Mouse (Mus musculus): ENCODE data around the gene Tsfm.

Gene Tsfm

GRCm38 (mm10) chr10:126987183-126988118, 43.2 kb downstream of the Tsfm start:
- DNase-seq (ENCODE audit: low spot score in 2 of 2): no peak

- peak; percentile 82 to 84 for DNase-seq (ENCODE audit: low spot score in 2 of 2)
Observed at GRCm38 (mm10) chr10:126986541-126986961, 44.1 kb downstream of the Tsfm start.

DNA sequence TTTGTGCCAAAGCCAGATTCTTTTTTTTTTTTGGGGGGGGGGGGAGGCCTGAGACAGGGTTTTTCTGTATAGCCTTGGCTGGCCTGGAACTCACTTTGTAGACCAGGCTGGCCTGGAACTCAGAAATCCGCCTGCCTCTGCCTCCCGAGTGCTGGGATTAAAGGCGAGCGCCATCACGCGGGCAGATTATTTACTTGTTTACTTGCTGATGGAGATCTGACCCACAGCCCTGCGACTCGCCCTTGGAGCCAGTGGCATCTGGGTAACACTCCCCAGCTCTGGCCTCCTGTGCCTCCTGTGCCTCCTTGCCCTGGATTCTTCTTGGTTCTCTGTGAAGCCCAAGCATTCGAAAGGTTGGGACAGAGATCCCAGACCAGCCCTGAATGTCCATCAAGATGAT, 45.1 kb downstream of the Tsfm start:
- DNase-seq (ENCODE audit: low spot score in 2 of 2): no peak

GRCm38 (mm10) chr10:126985127-126985526, 45.5 kb downstream of the Tsfm start:
- no peak for DNase-seq (ENCODE audit: low spot score in 2 of 2)

DNA sequence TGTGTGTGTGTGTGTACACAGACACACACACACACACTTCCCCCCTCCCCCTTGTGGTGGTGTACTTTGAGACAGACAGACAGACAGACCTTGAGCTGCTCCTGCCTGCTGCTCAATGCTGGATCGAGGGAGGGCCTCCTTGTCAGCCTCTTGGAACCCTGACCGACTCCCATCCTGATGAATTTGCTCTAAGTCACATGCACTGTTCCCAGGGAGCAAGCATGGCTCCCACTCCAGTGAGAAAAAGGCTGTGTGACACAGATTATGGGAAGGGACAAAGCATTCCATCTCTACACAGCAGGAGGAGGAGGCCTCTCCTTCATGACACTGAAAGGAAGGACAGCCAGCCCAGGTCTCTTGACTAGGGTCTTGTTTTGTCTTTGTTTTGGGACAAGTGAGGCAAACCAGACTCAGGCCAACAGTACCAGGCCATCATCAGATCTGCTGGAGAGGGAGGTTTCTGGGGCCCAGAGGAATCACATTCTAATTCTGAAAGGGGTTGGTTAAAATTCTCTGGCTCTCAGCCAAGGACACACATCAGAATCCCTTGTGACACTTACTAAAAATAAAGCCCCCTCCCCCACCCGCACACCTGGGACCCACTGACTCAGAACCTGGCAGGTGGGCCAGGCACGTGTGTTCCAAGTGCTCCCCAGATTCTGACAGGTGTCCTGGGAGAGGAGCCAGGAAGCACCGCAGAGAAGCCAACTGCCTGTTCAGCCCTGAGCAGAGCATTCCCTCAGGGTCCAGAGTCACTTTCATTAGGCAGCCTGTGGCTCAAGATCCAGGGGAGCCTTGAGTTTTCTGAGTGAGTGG, 46.2 kb downstream of the Tsfm start:
- no peak for DNase-seq (ENCODE audit: low spot score in 2 of 2)

DNA sequence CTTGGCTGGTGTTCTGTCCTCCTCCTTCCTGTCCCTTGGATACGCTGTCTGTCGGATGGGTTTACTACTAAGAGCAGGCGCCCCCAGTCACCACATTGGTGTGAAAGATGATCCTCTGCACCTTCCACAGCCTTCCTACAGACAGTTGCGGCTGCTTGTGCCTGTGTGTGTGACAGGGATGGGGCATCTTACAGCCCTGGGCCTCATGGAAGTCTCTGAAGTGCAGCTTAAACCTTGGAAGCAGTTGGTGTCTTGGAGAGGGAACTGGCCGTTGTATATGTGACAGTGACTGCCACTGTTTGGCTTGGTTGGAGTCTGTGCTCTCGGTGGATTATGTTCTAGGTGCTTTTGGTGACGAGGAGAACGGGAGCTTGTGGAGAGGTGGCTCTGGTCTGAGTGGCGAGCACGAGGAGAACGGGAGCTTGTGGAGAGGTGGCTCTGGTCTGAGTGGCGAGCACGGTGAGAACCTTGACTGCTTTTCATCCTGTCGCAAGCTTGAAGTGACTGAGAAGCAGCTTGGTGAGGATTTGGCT, 47.4 kb downstream of the Tsfm start:
- DNase-seq (ENCODE audit: low spot score in 2 of 2): no peak

- no peak for DNase-seq (ENCODE audit: low spot score in 2 of 2)
Observed at GRCm38 (mm10) chr10:126981746-126982145, 48.9 kb downstream of the Tsfm start.

- no peak for DNase-seq (ENCODE audit: low spot score in 2 of 2)
Observed at GRCm38 (mm10) chr10:126980933-126981530, 49.6 kb downstream of the Tsfm start.

DNA sequence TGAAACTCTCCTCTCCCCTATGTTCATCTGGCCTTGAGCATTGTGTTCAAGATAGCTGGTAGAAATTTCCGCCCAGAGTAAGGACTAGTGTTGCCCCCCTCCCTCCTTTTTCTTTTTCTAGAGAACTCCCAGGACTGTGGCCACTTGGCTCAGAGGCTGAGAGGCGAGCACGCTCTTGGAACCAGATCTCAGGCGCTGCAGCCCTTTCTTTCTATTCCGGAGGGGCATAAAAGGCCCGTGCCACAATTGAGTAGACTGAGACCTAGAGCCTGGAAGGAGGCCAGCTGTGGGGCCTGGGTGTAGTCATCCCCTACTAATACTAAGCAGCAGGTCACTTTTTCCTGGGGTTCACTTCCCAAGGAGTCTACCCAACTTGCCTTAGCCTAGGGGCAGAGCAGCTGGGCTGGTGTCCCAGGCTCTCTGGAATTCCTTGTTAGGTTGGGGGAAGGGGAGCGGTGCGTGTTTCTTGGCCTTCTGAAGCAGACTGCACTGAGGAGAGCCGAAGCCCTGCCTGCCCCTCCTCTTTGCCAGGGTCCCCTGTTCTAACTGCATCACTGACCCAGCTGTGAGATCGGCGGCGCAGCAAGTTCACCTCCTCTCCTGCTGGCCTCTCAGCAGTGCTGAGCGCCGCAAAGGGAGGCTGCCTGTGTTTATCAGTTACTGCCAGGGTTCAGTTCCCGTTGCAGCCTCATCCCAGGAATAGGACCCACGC, 50.3 kb downstream of the Tsfm start:
- no peak for DNase-seq (ENCODE audit: low spot score in 2 of 2)

- no peak for DNase-seq (ENCODE audit: low spot score in 2 of 2)
Observed at GRCm38 (mm10) chr10:126979636-126980151, 50.9 kb downstream of the Tsfm start.

GRCm38 (mm10) chr10:126979121-126979635, 51.5 kb downstream of the Tsfm start:
- DNase-seq (ENCODE audit: low spot score in 2 of 2): peak; percentile 60 to 67

DNA sequence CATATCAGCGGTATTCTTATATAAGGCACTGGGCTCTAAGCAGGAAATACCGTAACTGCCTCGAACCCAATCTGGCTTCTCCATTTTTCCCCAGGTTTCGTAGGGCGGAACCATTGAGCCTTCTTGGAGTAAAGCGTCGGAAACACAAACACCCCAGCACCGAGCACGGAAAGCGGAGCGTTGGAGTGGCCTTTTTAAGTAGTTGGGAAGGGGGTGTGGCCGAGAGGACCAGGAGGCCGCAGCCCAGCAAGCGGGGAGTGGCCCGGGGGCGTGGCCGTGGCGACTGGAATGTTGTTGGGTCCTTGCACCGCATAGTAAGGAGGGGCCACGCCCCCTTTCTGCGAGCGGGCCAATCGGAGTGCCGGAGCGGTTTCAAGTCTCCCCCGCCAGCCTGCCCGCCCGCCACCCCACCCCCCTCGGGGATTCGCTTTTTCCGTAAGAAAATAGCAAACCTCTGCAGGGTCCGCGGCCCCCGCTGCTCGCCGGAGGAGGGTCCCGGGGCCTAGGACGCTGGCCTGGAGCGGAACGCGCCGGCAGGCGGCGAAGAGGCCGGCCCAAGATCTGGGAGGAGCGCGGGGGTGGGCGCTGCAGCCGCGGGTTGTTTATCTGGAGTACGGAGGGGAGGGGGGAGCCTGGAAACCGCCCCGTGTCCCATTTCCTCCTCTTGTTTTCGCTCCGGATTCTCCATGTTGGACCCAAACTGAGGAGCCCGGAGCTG, 52.2 kb downstream of the Tsfm start, which contains the start of gene Ctdsp2:
Gene Ctdsp2 (plus strand): TSS at position 441 of the 718 bp plus-strand sequence.
- peak; percentile 100 for DNase-seq (ENCODE audit: low spot score in 2 of 2)

GRCm38 (mm10) chr10:126977076-126977475, 53.6 kb downstream of the Tsfm start:
- DNase-seq (ENCODE audit: low spot score in 2 of 2): no peak

DNA sequence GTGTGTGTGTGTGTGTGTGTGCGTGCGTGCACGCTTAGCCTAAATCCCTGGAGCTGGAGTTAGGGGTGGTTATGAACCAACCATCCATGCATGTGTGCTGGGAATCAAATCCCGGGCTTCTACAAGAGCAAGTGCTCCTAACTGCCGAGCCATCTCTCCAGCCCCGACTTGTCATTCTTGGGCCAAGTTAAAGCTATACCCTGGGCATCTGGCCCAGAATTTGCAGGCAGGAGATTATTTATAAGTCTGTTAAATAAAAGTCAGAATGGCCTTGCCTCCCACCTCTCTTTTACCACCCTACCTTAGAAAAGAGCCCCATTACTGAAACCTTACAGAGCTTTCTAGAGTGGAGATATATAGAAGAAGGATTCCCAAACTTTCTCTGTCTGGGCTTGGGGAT, 54.9 kb downstream of the Tsfm start:
- DNase-seq (ENCODE audit: low spot score in 2 of 2): no peak

- DNase-seq (ENCODE audit: low spot score in 2 of 2): no peak
Observed at GRCm38 (mm10) chr10:126972988-126973387, 57.7 kb downstream of the Tsfm start.

DNA sequence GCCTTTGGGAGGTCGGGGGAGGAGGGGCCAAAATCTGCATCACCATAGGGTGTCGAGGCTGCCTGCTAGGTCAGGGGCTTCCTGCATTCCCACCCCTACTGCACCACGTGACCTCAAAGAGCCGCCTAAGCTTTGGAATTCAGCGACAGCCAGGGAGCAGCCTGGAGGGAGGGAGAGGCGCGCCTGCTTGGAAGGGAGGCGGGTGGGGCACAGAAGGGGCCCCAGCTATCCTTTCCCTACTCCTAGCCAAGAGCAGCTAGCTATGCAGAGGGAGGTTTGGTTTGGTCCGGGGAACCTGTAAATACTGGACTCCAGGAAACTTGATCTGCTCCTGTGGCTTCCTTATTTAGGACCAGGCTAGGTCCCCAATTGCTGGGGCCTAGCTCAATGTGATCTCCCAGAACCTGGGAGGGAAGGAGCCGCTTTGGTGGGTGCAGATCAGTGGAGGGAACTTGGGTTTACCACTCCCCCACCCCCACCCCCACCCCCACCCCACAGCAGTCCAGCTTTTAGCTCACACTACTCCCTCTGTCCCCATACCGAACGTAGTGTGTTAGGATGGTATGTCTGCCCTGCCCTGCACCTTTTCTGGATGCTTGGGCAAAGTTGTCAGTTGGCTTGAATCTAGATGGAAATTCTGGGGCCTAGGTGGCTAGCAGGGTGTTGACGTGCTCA, 58.5 kb downstream of the Tsfm start:
- DNase-seq (ENCODE audit: low spot score in 2 of 2): peak; percentile 70 to 77

GRCm38 (mm10) chr10:126971363-126972050, 59.1 kb downstream of the Tsfm start:
- no peak for DNase-seq (ENCODE audit: low spot score in 2 of 2)

DNA sequence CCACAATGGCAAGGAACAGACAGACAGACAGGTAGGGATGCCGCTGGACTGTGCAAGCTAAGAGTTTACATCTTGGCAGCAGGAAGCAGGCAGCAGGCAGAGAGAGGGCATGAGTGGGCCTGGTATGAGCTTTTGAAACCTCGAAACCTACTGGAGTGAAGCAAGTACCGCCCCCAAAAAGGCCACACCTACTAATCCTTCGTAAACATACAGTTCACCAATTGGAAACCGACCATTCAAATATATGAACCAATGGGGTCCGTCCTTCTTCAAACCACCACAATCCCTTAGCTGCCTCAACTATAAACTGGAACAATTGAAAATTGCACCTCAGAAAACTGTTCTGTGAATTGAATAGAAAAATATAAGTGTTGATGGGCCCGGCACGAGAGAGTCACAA, 66.8 kb downstream of the Tsfm start:
- DNase-seq (ENCODE audit: low spot score in 2 of 2): no peak

GRCm38 (mm10) chr10:126962966-126963330, 67.7 kb downstream of the Tsfm start:
- no peak for DNase-seq (ENCODE audit: low spot score in 2 of 2)

Measured in urinary bladder, postnatal 4 days (tissue).